Mouse (Mus musculus) midbrain, embryonic 15.5 days (tissue): ENCODE results near the gene Tex14. TPM values are rescaled to one million over a fixed set of nuclear protein-coding genes. Genes with fewer than 3 reads are reported as not detected.

Source experiments
- ATAC-seq: fragments of 200-750 bp; cut with Nextera tagmentation; replicated peaks from 2 replicates; pipeline ENCODE4 v1.8.0; 2017; ENCODE audit warnings: moderate TSS enrichment
- H3K27ac ChIP-seq: fragments of 300-500 bp; sonication (generic); 2 replicates; pipeline ENCODE4 v1.5.1; 2015; ENCODE audit warnings: mild to moderate bottlenecking, inconsistent platforms
- H3K27me3 ChIP-seq: fragments of 300-500 bp; sonication (generic); replicated peaks from 2 replicates; pipeline ENCODE4 v1.6.1; 2015; ENCODE audit warnings: inconsistent platforms
- H3K36me3 ChIP-seq: fragments of 300-500 bp; sonication (generic); replicated peaks from 2 replicates; pipeline ENCODE4 v1.6.1; 2015; ENCODE audit warnings: inconsistent platforms
- H3K4me1 ChIP-seq: fragments of 300-500 bp; sonication (generic); 2 replicates; pipeline ENCODE4 v1.6.1; 2015; ENCODE audit warnings: inconsistent platforms
- H3K4me2 ChIP-seq: fragments of 300-500 bp; sonication (generic); 2 replicates; pipeline ENCODE4 v1.6.1; 2015; ENCODE audit warnings: inconsistent platforms, mild to moderate bottlenecking, moderate library complexity
- H3K4me3 ChIP-seq: fragments of 300-500 bp; sonication (generic); 2 replicates; pipeline ENCODE4 v1.5.1; 2015; ENCODE audit warnings: mild to moderate bottlenecking, inconsistent platforms
- H3K9ac ChIP-seq: fragments of 300-500 bp; sonication (generic); 2 replicates; pipeline ENCODE4 v1.6.1; 2015; ENCODE audit warnings: mild to moderate bottlenecking, inconsistent platforms
- H3K9me3 ChIP-seq: fragments of 300-500 bp; sonication (generic); 2 replicates; pipeline ENCODE4 v1.6.1; 2016; ENCODE audit warnings: inconsistent platforms
- WGBS: fragments of 180-500 bp; shearing (Covaris S2); methylation state at CpG from one replicate; pipeline ENCODE4 v1.1.7; 2015; ENCODE audit warnings: mixed read lengths; 5-methylcytosine and 5-hydroxymethylcytosine counted together
- polyA plus RNA-seq: library from polyadenylated mRNA; unstranded; fragments of >200 nt; fragmentation: Nextera tagmentation; extraction: Ambion mirVana; gene quantifications from 2 replicates; pipeline ENCODE4 v1.2.1, GENCODE M21; 2015

The Tex14 gene
- polyA plus RNA-seq, 1 experiment from 2014 or later, result 0.28 TPM

DNA sequence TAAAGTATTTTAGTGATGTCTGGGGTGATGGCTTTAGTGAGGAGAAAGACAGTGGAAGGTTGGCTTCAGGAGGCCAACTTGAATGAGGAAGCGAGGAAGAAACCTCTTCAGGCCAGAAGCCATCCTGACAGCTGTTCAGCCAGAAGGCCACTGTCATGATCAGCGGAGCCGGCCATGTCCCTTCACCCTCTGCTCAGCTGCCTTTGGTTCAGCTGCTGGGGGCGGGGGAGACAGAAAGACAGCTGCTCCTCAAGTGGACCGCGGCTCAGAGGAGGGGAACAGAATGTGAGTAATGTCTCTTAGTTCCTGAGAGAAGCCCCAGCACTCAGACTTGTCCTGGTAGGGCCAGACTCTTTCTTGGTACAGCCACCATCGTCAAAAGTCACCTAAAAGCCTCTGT is 168.9 kb downstream of the Tex14 start:
- Histone ChIP-seq H3K4me3 (no peak overlapping the region), H3K36me3 (no peaks in the 10 kb centered on the region), H3K4me2 (no peak overlapping the region), H3K9me3 (no peaks in the 10 kb centered on the region), H3K27me3 (no peaks in the 10 kb centered on the region), H3K27ac (no peak overlapping the region), H3K9ac (no peak overlapping the region), H3K4me1 (peaks cover 15% of the 10 kb centered on the region)
- ATAC-seq, result no peak
- whole genome bisulfite sequencing, result 82% methylated on average over 7 of the region's 7 CpGs

DNA sequence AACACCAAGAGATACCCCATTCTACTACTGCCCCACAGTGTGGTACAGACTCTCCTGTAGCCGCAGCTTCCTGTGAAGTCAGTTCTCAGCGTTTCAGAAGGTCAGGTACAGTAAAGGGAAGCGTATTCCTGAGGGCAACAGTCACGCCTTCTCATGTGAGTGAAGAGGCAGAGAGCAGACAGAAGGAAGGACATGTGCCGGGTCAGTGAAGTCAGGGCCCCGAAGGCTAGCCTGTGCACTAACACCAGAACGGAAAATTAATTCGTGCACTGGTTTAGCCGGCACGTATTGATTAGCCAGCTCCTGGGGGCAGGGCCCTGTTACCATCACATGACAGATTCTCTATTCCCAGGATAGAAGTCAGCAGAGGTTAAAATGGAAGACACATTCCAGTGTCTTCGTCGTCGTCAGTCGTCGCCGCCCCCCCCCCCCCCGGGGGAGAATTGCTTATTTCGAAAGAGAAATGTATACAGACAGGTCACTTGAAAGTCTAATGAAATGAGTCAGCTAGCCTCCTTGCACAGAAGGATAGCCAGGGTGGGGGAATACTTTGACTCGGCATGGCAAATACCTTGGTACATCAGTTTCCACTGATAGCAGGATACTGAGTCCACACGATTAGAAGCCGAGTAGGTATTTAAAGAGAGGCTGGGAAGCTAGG is 169.8 kb downstream of the Tex14 start:
- Histone ChIP-seq H3K4me2 (no peak overlapping the region), H3K9me3 (no peaks in the 10 kb centered on the region), H3K27ac (no peak overlapping the region), H3K9ac (no peak overlapping the region), H3K27me3 (no peaks in the 10 kb centered on the region), H3K4me1 (peaks cover 16% of the 10 kb centered on the region), H3K36me3 (no peaks in the 10 kb centered on the region), H3K4me3 (no peak overlapping the region)
- no peak for ATAC-seq
- 65% methylated on average over 21 of the region's 21 CpGs for WGBS

GRCm38 (mm10) chr11:87577601-87578248 is 172.9 kb downstream of the Tex14 start:
- no peaks in the 10 kb centered on the region for H3K36me3 ChIP-seq
- H3K9me3 ChIP-seq, result no peaks in the 10 kb centered on the region
- peak overlapping the region; percentile 91 for H3K4me2 ChIP-seq
- ATAC-seq, result no peak
- 9% methylated on average over 6 of the region's 6 CpGs for WGBS
- H3K27ac ChIP-seq, result peak overlapping the region; percentile 64; the same call in 1 of the 2 replicates
- H3K4me3 ChIP-seq, result peak overlapping the region; percentile 70
- no peaks in the 10 kb centered on the region for H3K27me3 ChIP-seq
- H3K9ac ChIP-seq, result peak overlapping the region; percentile 60
- peaks cover 16% of the 10 kb centered on the region for H3K4me1 ChIP-seq

GRCm38 (mm10) chr11:87578249-87578962 is 173.5 kb downstream of the Tex14 start:
- WGBS, result under 1% methylated on average over 40 of the region's 40 CpGs
- Histone ChIP-seq H3K4me3 (peak overlapping the region; percentile 70), H3K4me1 (peaks cover 16% of the 10 kb centered on the region), H3K36me3 (no peaks in the 10 kb centered on the region), H3K9ac (peak overlapping the region; percentile 60), H3K9me3 (no peaks in the 10 kb centered on the region), H3K27me3 (no peaks in the 10 kb centered on the region), H3K4me2 (peak overlapping the region; percentile 91), H3K27ac (peak overlapping the region; percentile 64)
- peak; percentile 69 for ATAC-seq

DNA sequence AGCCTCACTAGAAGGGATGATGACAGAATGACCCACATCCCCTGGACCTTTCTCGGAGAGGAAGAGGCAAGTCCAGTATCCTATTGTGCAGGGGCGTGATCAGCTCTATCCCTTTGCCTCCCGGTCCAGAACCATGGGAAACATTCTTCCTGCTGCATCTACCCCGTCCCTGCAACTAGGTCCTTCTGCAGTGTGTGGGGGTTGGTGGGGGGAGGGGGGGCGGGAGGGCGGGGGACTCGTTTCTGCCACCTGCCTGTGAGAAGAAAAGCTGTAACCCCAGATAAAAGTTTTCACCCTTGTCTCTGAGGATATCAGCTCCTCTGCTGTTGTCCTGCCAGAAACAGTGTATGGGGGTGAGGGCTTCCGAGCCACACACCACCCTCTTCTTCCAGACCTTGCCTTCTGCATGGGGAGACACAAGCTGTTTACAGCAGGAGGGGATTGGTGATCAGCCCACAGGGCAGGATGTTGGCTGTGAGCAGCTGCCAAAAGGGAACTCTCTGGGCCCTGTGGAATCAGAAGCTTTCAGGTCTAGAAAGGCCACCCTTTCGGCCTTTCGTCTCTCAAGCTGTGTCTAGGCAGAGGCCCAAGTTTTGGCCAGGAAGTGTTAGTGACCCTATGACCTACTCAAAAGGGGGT is 174.2 kb downstream of the Tex14 start:
- peak overlapping the region; percentile 60 for H3K9ac ChIP-seq
- no peaks in the 10 kb centered on the region for H3K27me3 ChIP-seq
- H3K4me3 ChIP-seq, result peak overlapping the region; percentile 70
- peaks cover 16% of the 10 kb centered on the region for H3K4me1 ChIP-seq
- WGBS, result 13% methylated on average over 10 of the region's 10 CpGs
- no peaks in the 10 kb centered on the region for H3K36me3 ChIP-seq
- peak overlapping the region; percentile 64; the same call in 1 of the 2 replicates for H3K27ac ChIP-seq
- H3K9me3 ChIP-seq, result no peaks in the 10 kb centered on the region
- ATAC-seq, result peak; percentile 54
- peak overlapping the region; percentile 91 for H3K4me2 ChIP-seq

GRCm38 (mm10) chr11:87579713-87580112 is 174.8 kb downstream of the Tex14 start:
- no peaks in the 10 kb centered on the region for H3K36me3 ChIP-seq
- no peaks in the 10 kb centered on the region for H3K27me3 ChIP-seq
- WGBS, result 31% methylated on average over 1 of the region's 1 CpGs
- no peak overlapping the region for H3K9ac ChIP-seq
- H3K27ac ChIP-seq, result 0 out of 2 replicates have a peak overlapping the region, but pooled peaks have one; percentile 2
- no peak overlapping the region; the same call in 1 of the 2 replicates for H3K4me2 ChIP-seq
- peaks cover 16% of the 10 kb centered on the region for H3K4me1 ChIP-seq
- no peak overlapping the region for H3K4me3 ChIP-seq
- no peaks in the 10 kb centered on the region for H3K9me3 ChIP-seq
- ATAC-seq, result no peak

DNA sequence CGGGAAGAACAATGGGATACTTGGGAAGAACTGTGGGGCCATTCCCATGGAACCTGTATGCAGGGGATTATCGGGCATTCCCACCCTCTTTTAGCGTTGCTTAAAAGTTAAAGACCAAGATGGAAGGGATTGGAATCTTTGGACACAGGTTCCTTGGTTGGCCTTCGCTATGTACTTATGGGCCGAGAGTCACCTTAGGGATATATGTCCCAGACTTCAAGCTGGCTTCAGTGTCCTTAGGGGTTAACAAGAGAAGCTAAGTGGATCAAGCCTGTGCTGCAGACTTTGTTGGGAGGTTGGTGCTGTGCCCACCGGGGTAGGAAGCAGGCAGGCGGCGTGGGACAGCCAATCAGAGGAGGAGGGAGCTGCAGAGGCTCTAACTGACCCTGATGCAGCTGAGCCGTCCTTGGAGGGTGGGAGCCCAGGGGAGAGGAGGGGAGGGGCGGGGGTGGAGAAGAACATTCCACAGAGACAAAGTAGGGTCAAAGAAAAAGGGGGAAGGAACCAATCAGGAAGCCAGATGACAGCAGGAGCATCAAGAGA is 175.7 kb downstream of the Tex14 start:
- H3K4me2 ChIP-seq, result no peak overlapping the region
- no peaks in the 10 kb centered on the region for H3K36me3 ChIP-seq
- H3K27me3 ChIP-seq, result no peaks in the 10 kb centered on the region
- H3K4me1 ChIP-seq, result peaks cover 16% of the 10 kb centered on the region
- WGBS, result 38% methylated on average over 10 of the region's 10 CpGs
- H3K4me3 ChIP-seq, result no peak overlapping the region
- H3K27ac ChIP-seq, result no peak overlapping the region
- H3K9me3 ChIP-seq, result no peaks in the 10 kb centered on the region
- no peak overlapping the region for H3K9ac ChIP-seq
- no peak for ATAC-seq

DNA sequence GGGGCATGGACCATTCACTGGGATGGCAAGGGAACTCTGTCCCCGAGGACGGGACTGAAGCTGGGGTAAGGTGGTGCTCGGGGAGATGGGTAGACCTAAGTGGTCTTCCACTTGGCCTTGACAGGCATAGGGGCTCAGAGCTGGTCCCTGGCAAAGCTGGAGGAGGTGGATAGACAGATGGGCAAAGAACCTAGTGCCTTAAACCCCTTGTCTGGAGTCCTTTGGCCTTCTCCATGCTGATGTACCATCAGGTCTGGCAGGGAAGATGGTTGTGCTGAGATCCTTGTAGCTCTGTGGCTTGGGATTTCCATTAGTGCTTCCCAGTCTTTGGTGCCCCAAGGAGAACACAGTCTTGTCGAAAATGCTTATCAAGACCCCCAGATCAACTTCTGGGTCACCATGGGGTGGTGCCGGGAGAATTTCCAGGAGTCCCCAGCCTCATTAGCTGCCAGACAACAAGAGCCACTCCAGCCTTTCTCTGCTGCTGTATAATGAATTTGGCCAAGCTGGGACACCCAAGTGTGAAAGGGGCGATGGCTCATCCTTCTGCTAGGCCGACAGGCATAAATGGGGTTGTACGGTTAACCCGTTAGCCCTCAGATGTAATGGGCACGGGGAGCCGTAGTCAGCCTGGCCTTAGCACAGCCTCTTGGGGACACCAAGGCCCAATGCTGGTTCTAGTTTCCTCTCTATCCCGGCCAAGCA is 176.4 kb downstream of the Tex14 start:
- Histone ChIP-seq H3K27me3 (no peaks in the 10 kb centered on the region), H3K4me3 (no peak overlapping the region), H3K9me3 (no peaks in the 10 kb centered on the region), H3K36me3 (no peaks in the 10 kb centered on the region), H3K4me2 (no peak overlapping the region), H3K9ac (no peak overlapping the region), H3K27ac (no peak overlapping the region), H3K4me1 (peaks cover 16% of the 10 kb centered on the region)
- ATAC-seq, result no peak
- 86% methylated on average over 12 of the region's 12 CpGs for whole genome bisulfite sequencing

DNA sequence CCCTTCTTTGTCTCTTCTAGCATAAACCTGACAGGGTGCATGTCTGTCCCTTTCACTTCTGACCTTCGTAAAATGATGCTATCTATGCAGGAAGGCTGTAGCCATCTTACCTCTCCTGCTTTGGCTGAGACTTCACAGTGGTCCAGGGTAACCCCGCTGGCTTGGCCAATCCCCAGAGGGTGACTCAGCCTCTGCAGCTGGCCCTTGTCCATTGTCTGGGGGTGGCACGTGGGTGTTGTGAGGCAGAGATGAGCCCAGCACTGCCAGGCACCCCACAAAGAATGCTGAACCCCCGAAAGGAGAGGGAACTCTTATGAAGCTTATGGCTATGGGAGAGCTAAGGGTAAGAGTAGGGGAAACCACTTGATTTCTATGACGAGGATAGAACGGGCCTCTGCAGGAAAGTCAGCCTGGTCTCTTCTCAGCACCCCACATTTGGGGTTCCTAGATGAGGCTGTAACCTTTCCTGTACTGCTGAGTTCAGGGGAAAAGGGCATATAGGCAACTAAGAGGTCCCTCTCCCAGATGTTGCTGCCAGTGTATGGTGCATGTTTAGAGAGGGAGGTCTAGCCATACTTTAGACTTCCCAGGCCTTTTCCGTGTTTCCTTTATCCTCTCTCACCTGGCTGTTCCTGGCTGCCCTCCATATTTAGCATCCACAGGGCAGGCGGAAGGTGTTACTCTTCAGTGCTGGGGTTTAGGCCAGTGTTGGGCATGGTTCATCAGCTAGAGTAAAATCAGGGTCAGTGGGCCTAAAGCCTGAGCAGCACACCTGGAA is 177.3 kb downstream of the Tex14 start:
- Histone ChIP-seq H3K27me3 (no peaks in the 10 kb centered on the region), H3K4me3 (no peak overlapping the region), H3K9ac (no peak overlapping the region), H3K36me3 (no peaks in the 10 kb centered on the region), H3K27ac (no peak overlapping the region), H3K4me2 (no peak overlapping the region), H3K9me3 (no peaks in the 10 kb centered on the region), H3K4me1 (peaks cover 16% of the 10 kb centered on the region)
- ATAC-seq, result no peak
- WGBS, result 80% methylated on average over 8 of the region's 8 CpGs

DNA sequence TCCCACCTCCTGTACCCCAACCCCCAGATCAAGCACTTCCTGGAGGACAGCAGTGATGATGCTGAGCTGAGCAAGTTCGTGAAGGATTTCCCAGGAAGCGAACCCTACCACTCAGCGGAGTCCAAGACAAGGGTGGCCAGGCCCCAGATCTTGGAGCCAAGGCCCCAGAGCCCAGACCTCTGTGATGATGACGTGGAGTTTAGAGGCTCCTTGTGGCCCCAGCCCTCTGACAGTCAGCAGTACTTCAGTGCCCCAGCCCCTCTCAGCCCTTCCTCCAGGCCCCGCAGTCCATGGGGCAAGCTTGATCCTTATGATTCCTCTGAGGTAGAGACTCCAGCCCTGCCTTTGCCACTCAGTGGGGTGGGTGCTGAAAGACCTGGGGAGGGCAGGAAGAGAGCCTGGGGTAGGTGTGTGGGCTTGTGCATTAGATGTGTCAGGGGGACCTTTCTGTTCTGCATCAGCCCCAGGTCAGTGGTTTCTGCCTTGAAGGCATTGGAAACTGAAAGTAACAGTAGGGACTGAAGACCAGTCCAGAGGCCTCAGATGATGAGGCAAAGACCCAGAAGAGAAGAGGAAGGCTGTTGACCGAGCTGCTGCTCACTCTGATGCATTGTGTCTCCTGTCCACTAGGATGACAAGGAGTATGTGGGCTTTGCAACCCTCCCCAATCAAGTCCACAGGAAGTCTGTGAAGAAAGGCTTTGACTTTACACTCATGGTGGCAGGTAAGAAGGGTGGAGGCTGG is 178.6 kb downstream of the Tex14 start:
- ATAC-seq, result no peak
- no peak overlapping the region for H3K4me3 ChIP-seq
- no peaks in the 10 kb centered on the region for H3K9me3 ChIP-seq
- WGBS, result 86% methylated on average over 6 of the region's 6 CpGs
- no peak overlapping the region for H3K9ac ChIP-seq
- H3K27ac ChIP-seq, result no peak overlapping the region
- H3K4me2 ChIP-seq, result no peak overlapping the region
- peaks cover 4% of the 10 kb centered on the region; the same call in 1 of the 2 replicates for H3K4me1 ChIP-seq
- H3K36me3 ChIP-seq, result no peaks in the 10 kb centered on the region
- H3K27me3 ChIP-seq, result no peaks in the 10 kb centered on the region
